Mouse (Mus musculus): ENCODE measurements around the gene Aldh1a1. TPM values are rescaled to one million over a fixed set of nuclear protein-coding genes. Genes with fewer than 3 reads are reported as not detected.

Aldh1a1 gene
- total and polyA plus RNA-seq, 2 experiments from 2014 or later: 3.2 to 3.4 TPM

- no peak for ATAC-seq
- no peak for TF ChIP-seq CTCF (IDR thresholded peaks at IDR 0.05; ENCODE audit: low read depth)
- no peaks in the 10 kb centered on the region for H3K9me3 ChIP-seq (ENCODE audit: low read length)
- 4% methylated on average over 2 of the region's 2 CpGs for WGBS
- H3K4me2 ChIP-seq (ENCODE audit: low read depth): no peak overlapping the region
- no peaks in the 10 kb centered on the region for H3K4me1 ChIP-seq (ENCODE audit: insufficient read depth)
- no peak overlapping the region for H3K9ac ChIP-seq
- no peaks in the 10 kb centered on the region for H3K27me3 ChIP-seq (ENCODE audit: insufficient read depth, low read length)
- H3K4me3 ChIP-seq (ENCODE audit: low read depth, low read length): no peak overlapping the region
- H3K27ac ChIP-seq (ENCODE audit: low read depth, low read length): no peak overlapping the region
- DNase-seq: no peak
- H3K36me3 ChIP-seq (ENCODE audit: insufficient read depth): no peaks in the 10 kb centered on the region
Observed at GRCm38 (mm10) chr19:20650008-20650407, 157.5 kb downstream of the Aldh1a1 start.

GRCm38 (mm10) chr19:20653082-20653676 is 160.7 kb downstream of the Aldh1a1 start:
- no peak overlapping the region for H3K4me3 ChIP-seq (ENCODE audit: low read depth, low read length)
- H3K4me2 ChIP-seq (ENCODE audit: low read depth): no peak overlapping the region
- TF ChIP-seq CTCF (IDR thresholded peaks at IDR 0.05; ENCODE audit: low read depth): no peak
- H3K4me1 ChIP-seq (ENCODE audit: insufficient read depth): no peaks in the 10 kb centered on the region
- 97% methylated on average over 1 of the region's 1 CpGs for WGBS
- DNase-seq: no peak
- no peak overlapping the region for H3K27ac ChIP-seq (ENCODE audit: low read depth, low read length)
- no peak overlapping the region for H3K9ac ChIP-seq
- no peaks in the 10 kb centered on the region for H3K9me3 ChIP-seq (ENCODE audit: low read length)
- no peaks in the 10 kb centered on the region for H3K27me3 ChIP-seq (ENCODE audit: insufficient read depth, low read length)
- no peak for ATAC-seq
- H3K36me3 ChIP-seq (ENCODE audit: insufficient read depth): no peaks in the 10 kb centered on the region

- TF ChIP-seq CTCF (IDR thresholded peaks at IDR 0.05; ENCODE audit: low read depth): no peak
- Histone ChIP-seq H3K9ac (no peak overlapping the region), H3K36me3 (ENCODE audit: insufficient read depth) (no peaks in the 10 kb centered on the region), H3K9me3 (ENCODE audit: low read length) (no peaks in the 10 kb centered on the region), H3K4me1 (ENCODE audit: insufficient read depth) (no peaks in the 10 kb centered on the region), H3K27me3 (ENCODE audit: insufficient read depth, low read length) (no peaks in the 10 kb centered on the region), H3K27ac (ENCODE audit: low read depth, low read length) (no peak overlapping the region), H3K4me3 (ENCODE audit: low read depth, low read length) (no peak overlapping the region), H3K4me2 (ENCODE audit: low read depth) (no peak overlapping the region)
- 78% methylated on average over 3 of the region's 3 CpGs for WGBS
- DNase-seq (no peak), ATAC-seq (no peak)
Observed at GRCm38 (mm10) chr19:20654141-20654873, 161.8 kb downstream of the Aldh1a1 start.

GRCm38 (mm10) chr19:20677697-20678355 is 185.3 kb downstream of the Aldh1a1 start:
- Histone ChIP-seq H3K27ac (ENCODE audit: low read depth, low read length) (no peak overlapping the region), H3K27me3 (ENCODE audit: insufficient read depth, low read length) (no peaks in the 10 kb centered on the region), H3K9ac (no peak overlapping the region), H3K4me3 (ENCODE audit: low read depth, low read length) (no peak overlapping the region), H3K36me3 (ENCODE audit: insufficient read depth) (no peaks in the 10 kb centered on the region), H3K9me3 (ENCODE audit: low read length) (no peaks in the 10 kb centered on the region), H3K4me1 (ENCODE audit: insufficient read depth) (no peaks in the 10 kb centered on the region), H3K4me2 (ENCODE audit: low read depth) (no peak overlapping the region)
- DNase-seq: no peak
- no peak for ATAC-seq
- WGBS: 85% methylated on average over 3 of the region's 3 CpGs
- TF ChIP-seq CTCF (IDR thresholded peaks at IDR 0.05; ENCODE audit: low read depth): no peak

Other genes with a start within 250 kb of the Aldh1a1 start
- 5.8 and 7.0 TPM in 2 replicates for gene Anxa1, start 101.8 kb upstream of the Aldh1a1 start, total RNA-seq (2014; rRNA removed)
- 15.3 and 16.8 TPM in 2 replicates for gene Anxa1, start 101.8 kb upstream of the Aldh1a1 start, polyA plus RNA-seq (2015; fragmentation: Nextera tagmentation; extraction: Ambion mirVana)
- gene Aldh1a7, start 234.8 kb downstream of the Aldh1a1 start, total RNA-seq (2014; rRNA removed): 0.76 and 1.5 TPM in 2 replicates
- 0.94 and 1.2 TPM in 2 replicates for gene Aldh1a7, start 234.8 kb downstream of the Aldh1a1 start, polyA plus RNA-seq (2015; fragmentation: Nextera tagmentation; extraction: Ambion mirVana)

All from forebrain, postnatal 0 days (tissue).